Mouse (Mus musculus) liver, postnatal 0 days (tissue): ENCODE data around the gene Prdx4.

Source experiments
- CTCF ChIP-seq: sonication (generic); IDR thresholded peaks from 2 replicates; pipeline ENCODE4 v1.5.1; 2016; ENCODE audit warnings: antibody characterized with exemption, low read depth
- EP300 ChIP-seq: IDR thresholded peaks from 2 replicates; pipeline ENCODE4 v1.6.1; 2016; ENCODE audit warnings: antibody characterized with exemption, low read depth, mild to moderate bottlenecking

DNA sequence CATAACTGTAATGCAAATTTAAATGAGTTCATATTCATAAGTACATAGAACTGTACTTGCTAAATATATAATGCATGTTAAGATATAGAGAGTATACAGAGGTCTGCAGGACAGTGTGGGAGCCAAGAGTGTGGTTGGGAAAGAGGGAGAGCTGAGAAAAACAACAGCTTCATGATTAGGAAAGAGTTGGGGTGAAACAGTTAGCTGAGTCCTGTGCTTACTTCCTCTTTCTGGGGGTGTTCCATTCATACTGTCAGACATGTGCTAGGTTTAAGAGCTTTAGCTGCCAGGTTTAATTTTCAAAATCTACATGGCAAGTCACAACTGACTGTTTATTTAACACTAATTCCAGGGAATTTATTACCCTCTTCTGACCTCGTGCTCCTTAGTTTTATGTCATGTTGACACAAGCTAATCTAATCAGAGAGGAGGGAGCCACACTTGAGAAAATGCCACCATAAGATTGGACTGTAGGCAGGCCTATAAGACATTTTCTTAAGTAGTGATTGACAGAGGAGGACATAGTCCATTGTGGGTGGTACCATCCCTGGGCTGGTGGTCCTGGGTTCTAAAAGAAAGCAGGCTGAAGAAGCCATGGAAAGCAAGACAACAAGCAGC is 60.0 kb downstream of the Prdx4 start:
- no peak for TF ChIP-seq CTCF
- no peak for TF ChIP-seq EP300
